Mouse (Mus musculus) kidney, adult 18-20 months (tissue): Measurements from ENCODE around the gene Iqcf6.

Experiments
- DNase-seq: peaks from one replicate; pipeline ENCODE4 v3.0.0; 2021

The Iqcf6 gene

GRCm38 (mm10) chr9:106657592-106657991 lies 31.2 kb downstream of the Iqcf6 start:
- DNase-seq = no peak

GRCm38 (mm10) chr9:106659441-106659840 lies 33.1 kb downstream of the Iqcf6 start:
- DNase-seq = no peak

GRCm38 (mm10) chr9:106659935-106660334 lies 33.6 kb downstream of the Iqcf6 start:
- DNase-seq = no peak

- DNase-seq = no peak
Measured at GRCm38 (mm10) chr9:106663200-106663599, 36.8 kb downstream of the Iqcf6 start.

GRCm38 (mm10) chr9:106664433-106664832 lies 38.1 kb downstream of the Iqcf6 start:
- no peak for DNase-seq

- no peak for DNase-seq
Measured at GRCm38 (mm10) chr9:106664856-106665255, 38.5 kb downstream of the Iqcf6 start.

GRCm38 (mm10) chr9:106673860-106674259 lies 47.5 kb downstream of the Iqcf6 start:
- DNase-seq = no peak

- DNase-seq = peak; percentile 89
Measured at GRCm38 (mm10) chr9:106675480-106675879, 49.1 kb downstream of the Iqcf6 start.

- DNase-seq = no peak
Measured at GRCm38 (mm10) chr9:106675965-106676364, 49.6 kb downstream of the Iqcf6 start.

GRCm38 (mm10) chr9:106676571-106676970 lies 50.2 kb downstream of the Iqcf6 start:
- DNase-seq = no peak
